Mouse (Mus musculus): ENCODE results near the gene Calm2. TPM values are rescaled to one million over a fixed set of nuclear protein-coding genes. Genes with fewer than 3 reads are reported as not detected.

Calm2 gene
- polyA plus RNA-seq, 1 experiment from 2014 or later: 942 TPM

GRCm38 (mm10) chr17:87453336-87453735 lies 6.6 kb upstream of the Calm2 start:
- DNase-seq (ENCODE audit: low spot score): no peak
- 73% methylated on average over 7 of the region's 7 CpGs for WGBS
- Histone ChIP-seq H3K4me3 (no peak overlapping the region), H3K27ac (peak overlapping the region; percentile 42), H3K27me3 (ENCODE audit: insufficient read depth, poor library complexity, severe bottlenecking) (no peaks in the 10 kb centered on the region), H3K9me3 (no peaks in the 10 kb centered on the region), H3K36me3 (no peaks in the 10 kb centered on the region), H3K4me1 (peaks cover 17% of the 10 kb centered on the region)

DNA sequence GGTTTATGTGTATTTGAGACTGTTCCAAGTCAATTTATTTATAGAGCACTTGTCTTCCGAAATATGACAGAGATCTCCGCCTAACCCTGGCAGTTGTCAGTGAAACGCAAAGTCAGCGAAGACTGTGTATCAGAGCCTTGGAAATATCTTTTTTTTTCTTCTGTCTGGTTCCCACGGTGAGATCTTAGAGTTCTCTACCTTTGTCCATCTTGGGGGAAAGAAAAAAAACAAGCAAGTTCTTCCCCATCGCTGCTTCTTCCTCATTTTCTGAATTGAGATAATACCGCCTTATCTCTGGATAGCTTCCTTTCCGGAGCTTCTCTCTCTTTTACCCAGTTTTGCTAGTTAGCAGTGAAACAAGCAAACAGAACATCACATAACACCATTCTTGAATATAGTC lies 2.1 kb upstream of the Calm2 start:
- Histone ChIP-seq H3K36me3 (no peaks in the 10 kb centered on the region; the same call in 1 of the 2 replicates), H3K27me3 (ENCODE audit: insufficient read depth, poor library complexity, severe bottlenecking) (no peaks in the 10 kb centered on the region), H3K9me3 (no peaks in the 10 kb centered on the region), H3K27ac (no peak overlapping the region), H3K4me3 (no peak overlapping the region), H3K4me1 (peaks cover 26% of the 10 kb centered on the region)
- 69% methylated on average over 8 of the region's 8 CpGs for WGBS
- DNase-seq (ENCODE audit: low spot score): no peak

DNA sequence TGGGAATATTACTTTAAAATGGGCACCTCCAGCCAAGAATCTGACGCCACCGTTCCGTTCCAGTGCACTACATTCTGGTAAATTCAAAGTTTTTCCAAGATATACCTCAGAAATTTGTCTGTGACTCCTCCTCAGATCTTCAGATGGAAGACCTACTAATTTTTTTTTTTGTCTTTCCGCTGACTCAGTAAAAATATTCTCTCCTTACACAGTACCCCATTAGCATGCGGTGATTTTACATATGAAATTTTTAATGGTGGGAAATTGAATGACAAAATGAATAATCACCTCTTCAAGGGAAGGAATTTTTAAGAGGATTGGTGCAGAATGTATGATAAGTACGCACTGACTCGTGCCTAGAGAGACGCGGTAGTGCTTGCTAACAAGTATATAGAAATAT lies 1.6 kb upstream of the Calm2 start:
- Histone ChIP-seq H3K4me3 (no peak overlapping the region), H3K36me3 (peaks cover 2% of the 10 kb centered on the region; the same call in 1 of the 2 replicates), H3K27ac (no peak overlapping the region), H3K4me1 (peaks cover 30% of the 10 kb centered on the region), H3K27me3 (ENCODE audit: insufficient read depth, poor library complexity, severe bottlenecking) (no peaks in the 10 kb centered on the region), H3K9me3 (no peaks in the 10 kb centered on the region)
- DNase-seq (ENCODE audit: low spot score): no peak
- 93% methylated on average over 9 of the region's 9 CpGs for WGBS

DNA sequence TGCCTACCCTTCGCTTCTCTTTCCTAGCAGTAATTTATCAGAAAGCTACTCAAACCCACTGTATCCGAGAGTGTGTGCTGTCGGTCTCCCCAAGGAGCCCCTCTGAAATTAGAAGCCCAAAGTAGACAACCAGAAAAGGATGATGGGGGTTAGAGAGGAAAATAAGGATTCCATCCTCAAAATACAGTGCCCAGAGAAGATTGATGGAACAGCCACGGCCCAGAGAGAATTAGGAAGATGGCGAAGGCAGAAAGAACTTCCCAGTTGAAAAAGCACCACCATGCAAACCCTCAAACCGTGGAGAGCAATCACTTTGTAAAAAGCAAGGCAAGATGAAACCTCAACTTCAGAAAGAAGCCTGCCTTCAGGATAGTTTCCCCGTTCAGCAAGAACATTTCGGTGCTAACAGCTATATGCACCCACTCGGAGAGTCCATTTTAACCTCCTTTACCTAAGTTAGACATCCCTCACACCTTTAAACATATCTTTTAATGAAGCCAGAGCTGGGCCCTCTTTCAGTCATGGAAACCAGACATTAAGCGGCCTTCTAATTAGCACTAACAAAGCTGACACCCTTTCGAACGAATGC lies 971 bp upstream of the Calm2 start:
- H3K4me1 ChIP-seq: peaks cover 26% of the 10 kb centered on the region
- DNase-seq (ENCODE audit: low spot score): no peak
- H3K36me3 ChIP-seq: peaks cover 2% of the 10 kb centered on the region; the same call in 1 of the 2 replicates
- H3K4me3 ChIP-seq: peak overlapping the region; percentile 91
- peak overlapping the region; percentile 98 for H3K27ac ChIP-seq
- H3K9me3 ChIP-seq: no peaks in the 10 kb centered on the region
- H3K27me3 ChIP-seq (ENCODE audit: insufficient read depth, poor library complexity, severe bottlenecking): no peaks in the 10 kb centered on the region
- WGBS: 46% methylated on average over 12 of the region's 12 CpGs

GRCm38 (mm10) chr17:87445917-87446766 lies 593 bp downstream of the Calm2 start:
- Histone ChIP-seq H3K27me3 (ENCODE audit: insufficient read depth, poor library complexity, severe bottlenecking) (no peaks in the 10 kb centered on the region), H3K4me1 (peaks cover 24% of the 10 kb centered on the region), H3K36me3 (peaks cover 7% of the 10 kb centered on the region), H3K27ac (peak overlapping the region; percentile 98), H3K9me3 (no peaks in the 10 kb centered on the region), H3K4me3 (peak overlapping the region; percentile 91)
- WGBS: under 1% methylated on average over 69 of the region's 86 CpGs
- DNase-seq (ENCODE audit: low spot score): no peak

DNA sequence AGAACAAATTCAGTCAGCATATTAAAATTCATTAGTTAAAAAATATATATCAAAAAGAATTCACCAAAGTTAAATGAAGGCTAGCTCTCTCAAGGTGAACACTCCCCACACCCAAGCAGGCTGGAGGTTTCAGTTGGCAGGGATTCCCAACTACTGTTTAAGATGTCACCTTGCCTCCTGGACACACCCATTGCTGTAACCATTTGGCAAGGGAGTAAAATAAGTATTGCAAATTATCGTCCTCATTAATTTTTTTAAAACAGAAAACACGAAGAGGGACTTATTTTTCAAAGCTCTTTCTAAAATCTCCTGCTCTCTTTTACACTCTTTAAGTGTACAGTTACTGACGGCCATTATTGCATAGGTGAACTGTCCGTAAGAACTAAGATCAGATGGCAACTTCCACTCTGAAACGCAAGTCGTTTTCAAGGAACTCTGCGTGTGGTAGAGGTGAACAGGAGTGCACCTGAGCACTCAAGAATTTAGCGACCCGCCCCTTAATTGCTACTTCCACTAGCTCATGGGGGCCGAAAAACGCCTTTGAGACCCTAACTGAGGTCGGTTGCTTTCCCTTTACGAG lies 1.3 kb downstream of the Calm2 start:
- Histone ChIP-seq H3K4me3 (peak overlapping the region; percentile 91), H3K9me3 (no peaks in the 10 kb centered on the region), H3K27me3 (ENCODE audit: insufficient read depth, poor library complexity, severe bottlenecking) (no peaks in the 10 kb centered on the region), H3K4me1 (peaks cover 24% of the 10 kb centered on the region), H3K27ac (peak overlapping the region; percentile 98), H3K36me3 (peaks cover 8% of the 10 kb centered on the region)
- under 1% methylated on average over 13 of the region's 13 CpGs for WGBS
- DNase-seq (ENCODE audit: low spot score): no peak

GRCm38 (mm10) chr17:87444763-87445162 lies 2.0 kb downstream of the Calm2 start:
- no peaks in the 10 kb centered on the region for H3K9me3 ChIP-seq
- peaks cover 24% of the 10 kb centered on the region for H3K4me1 ChIP-seq
- WGBS: 53% methylated on average over 4 of the region's 4 CpGs
- no peak for DNase-seq (ENCODE audit: low spot score)
- H3K36me3 ChIP-seq: peaks cover 8% of the 10 kb centered on the region
- H3K4me3 ChIP-seq: peak overlapping the region; percentile 91
- H3K27me3 ChIP-seq (ENCODE audit: insufficient read depth, poor library complexity, severe bottlenecking): no peaks in the 10 kb centered on the region
- no peak overlapping the region for H3K27ac ChIP-seq

DNA sequence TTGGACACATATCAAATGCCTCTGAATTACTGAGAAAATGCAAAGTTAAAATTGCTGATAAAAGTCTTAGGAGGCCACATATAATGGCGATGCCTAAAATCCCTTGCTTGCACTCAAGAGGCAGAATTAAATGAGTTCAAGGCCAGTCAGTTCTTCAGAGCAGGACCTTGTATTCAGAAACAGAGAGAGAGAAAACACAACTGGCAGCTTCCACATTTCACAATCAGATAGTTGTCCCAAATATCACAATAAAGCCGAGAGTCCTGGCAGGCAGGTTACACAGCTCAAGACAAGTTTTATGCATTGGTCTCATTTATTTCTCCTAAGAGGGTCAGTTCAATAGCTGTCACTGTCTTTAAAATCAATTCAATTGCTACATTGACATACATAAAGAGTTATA lies 5.2 kb downstream of the Calm2 start:
- no peak for DNase-seq (ENCODE audit: low spot score)
- 85% methylated on average over 2 of the region's 2 CpGs for WGBS
- H3K4me1 ChIP-seq: peaks cover 21% of the 10 kb centered on the region
- no peaks in the 10 kb centered on the region for H3K9me3 ChIP-seq
- no peak overlapping the region for H3K4me3 ChIP-seq
- no peak overlapping the region for H3K27ac ChIP-seq
- peaks cover 15% of the 10 kb centered on the region for H3K36me3 ChIP-seq
- no peaks in the 10 kb centered on the region for H3K27me3 ChIP-seq (ENCODE audit: insufficient read depth, poor library complexity, severe bottlenecking)

GRCm38 (mm10) chr17:87439441-87439840 lies 7.3 kb downstream of the Calm2 start:
- no peak for DNase-seq (ENCODE audit: low spot score)
- H3K4me3 ChIP-seq: no peak overlapping the region
- peaks cover 31% of the 10 kb centered on the region for H3K36me3 ChIP-seq
- H3K27me3 ChIP-seq (ENCODE audit: insufficient read depth, poor library complexity, severe bottlenecking): no peaks in the 10 kb centered on the region
- peaks cover 16% of the 10 kb centered on the region for H3K4me1 ChIP-seq
- WGBS: 93% methylated on average over 2 of the region's 2 CpGs
- no peaks in the 10 kb centered on the region for H3K9me3 ChIP-seq
- H3K27ac ChIP-seq: no peak overlapping the region

GRCm38 (mm10) chr17:87433929-87434328 lies 12.8 kb downstream of the Calm2 start:
- Histone ChIP-seq H3K27ac (no peak overlapping the region), H3K27me3 (ENCODE audit: insufficient read depth, poor library complexity, severe bottlenecking) (no peaks in the 10 kb centered on the region), H3K9me3 (no peaks in the 10 kb centered on the region), H3K4me3 (no peak overlapping the region), H3K36me3 (peaks cover 70% of the 10 kb centered on the region), H3K4me1 (0 out of 2 replicates have a peak, but pooled peaks cover 5% of the 10 kb centered on the region)
- DNase-seq (ENCODE audit: low spot score): no peak
- WGBS: 89% methylated on average over 3 of the region's 3 CpGs

GRCm38 (mm10) chr17:87432743-87433142 lies 14.0 kb downstream of the Calm2 start:
- no peak for DNase-seq (ENCODE audit: low spot score)
- H3K36me3 ChIP-seq: peaks cover 72% of the 10 kb centered on the region
- H3K9me3 ChIP-seq: no peaks in the 10 kb centered on the region
- H3K4me1 ChIP-seq: peaks cover 5% of the 10 kb centered on the region; the same call in 1 of the 2 replicates
- H3K27ac ChIP-seq: no peak overlapping the region
- 96% methylated on average over 5 of the region's 5 CpGs for WGBS
- H3K27me3 ChIP-seq (ENCODE audit: insufficient read depth, poor library complexity, severe bottlenecking): no peaks in the 10 kb centered on the region
- H3K4me3 ChIP-seq: no peak overlapping the region

- Histone ChIP-seq H3K36me3 (peaks cover 72% of the 10 kb centered on the region), H3K4me1 (peaks cover 5% of the 10 kb centered on the region), H3K27ac (no peak overlapping the region), H3K4me3 (no peak overlapping the region), H3K9me3 (no peaks in the 10 kb centered on the region), H3K27me3 (ENCODE audit: insufficient read depth, poor library complexity, severe bottlenecking) (no peaks in the 10 kb centered on the region)
- DNase-seq (ENCODE audit: low spot score): no peak
Observed at GRCm38 (mm10) chr17:87432314-87432713, 14.4 kb downstream of the Calm2 start.

GRCm38 (mm10) chr17:87429431-87429830 lies 17.3 kb downstream of the Calm2 start:
- WGBS: 85% methylated on average over 3 of the region's 3 CpGs
- Histone ChIP-seq H3K9me3 (no peaks in the 10 kb centered on the region), H3K4me1 (peaks cover 4% of the 10 kb centered on the region), H3K4me3 (no peak overlapping the region), H3K27me3 (ENCODE audit: insufficient read depth, poor library complexity, severe bottlenecking) (no peaks in the 10 kb centered on the region), H3K36me3 (peaks cover 58% of the 10 kb centered on the region), H3K27ac (no peak overlapping the region)
- DNase-seq (ENCODE audit: low spot score): no peak

Data from heart, embryonic 10.5 days (tissue).